Mouse (Mus musculus) cerebellum, adult 2 months (tissue): ENCODE results near the gene Alcam.

ENCODE experiments used
- CTCF ChIP-seq: fragments of 200-500 bp; IDR thresholded peaks from 2 replicates; pipeline ENCODE4 v1.5.1; 2011; ENCODE audit warnings: low read depth, mild to moderate bottlenecking, control low read depth, low read length, moderate library complexity, borderline replicate concordance; ENCODE audit not compliant: insufficient read depth
- POLR2A ChIP-seq: fragments of 200-500 bp; IDR thresholded peaks from 2 replicates; pipeline ENCODE4 v1.6.1; 2011; ENCODE audit warnings: low read length, control low read depth, borderline replicate concordance; ENCODE audit not compliant: insufficient read depth

DNA sequence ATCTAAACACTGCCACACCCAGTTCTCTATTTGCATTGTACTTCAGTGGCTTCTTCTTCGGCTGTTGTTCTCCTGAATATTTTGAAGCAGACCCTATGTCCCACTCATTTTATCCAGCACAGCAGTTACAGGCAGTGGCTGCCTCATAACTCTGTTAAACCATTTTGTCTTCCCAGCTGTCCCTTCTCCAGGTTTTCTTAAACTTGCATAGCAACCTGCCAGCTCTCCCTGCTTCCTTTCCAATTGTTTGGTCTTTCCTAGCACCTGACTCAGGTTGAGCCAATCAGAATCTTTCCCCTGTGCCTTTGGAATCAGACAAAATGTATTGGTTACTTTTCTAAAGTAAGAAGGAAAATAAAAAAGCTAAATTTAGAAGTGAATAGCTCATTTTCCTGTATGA lies 21.8 kb downstream of the Alcam start:
- TF ChIP-seq CTCF (no peak), POLR2A (no peak)
